Mouse (Mus musculus) hindbrain, embryonic 13.5 days (tissue): ENCODE data around the gene Ccnf. TPM values are rescaled to one million over a fixed set of nuclear protein-coding genes. Genes with fewer than 3 reads are reported as not detected.

ENCODE experiments used
- ATAC-seq: fragments of 200-750 bp; cut with Nextera tagmentation; 2 replicates; pipeline ENCODE4 v1.8.0; 2017; ENCODE audit warnings: moderate TSS enrichment; ENCODE audit not compliant: low FRiP score
- H3K27ac ChIP-seq: fragments of 300-500 bp; sonication (generic); 2 replicates; pipeline ENCODE4 v1.5.1; 2015; ENCODE audit warnings: inconsistent platforms, mild to moderate bottlenecking, moderate library complexity
- H3K27me3 ChIP-seq: fragments of 300-500 bp; sonication (generic); 2 replicates; pipeline ENCODE4 v1.6.1; 2015; ENCODE audit warnings: mild to moderate bottlenecking, inconsistent platforms
- H3K36me3 ChIP-seq: fragments of 300-500 bp; sonication (generic); 2 replicates; pipeline ENCODE4 v1.6.1; 2015; ENCODE audit warnings: mild to moderate bottlenecking, inconsistent platforms
- H3K4me1 ChIP-seq: fragments of 300-500 bp; sonication (generic); replicated peaks from 2 replicates; pipeline ENCODE4 v1.6.1; 2015; ENCODE audit warnings: inconsistent platforms
- H3K4me2 ChIP-seq: fragments of 300-500 bp; sonication (generic); 2 replicates; pipeline ENCODE4 v1.6.1; 2015; ENCODE audit warnings: inconsistent platforms, mild to moderate bottlenecking, moderate library complexity
- H3K4me3 ChIP-seq: fragments of 300-500 bp; sonication (generic); 2 replicates; pipeline ENCODE4 v1.5.1; 2015; ENCODE audit warnings: mild to moderate bottlenecking, inconsistent platforms
- H3K9ac ChIP-seq: fragments of 300-500 bp; sonication (generic); 2 replicates; pipeline ENCODE4 v1.6.1; 2015; ENCODE audit warnings: mild to moderate bottlenecking, inconsistent platforms
- H3K9me3 ChIP-seq: fragments of 300-500 bp; sonication (generic); 2 replicates; pipeline ENCODE4 v1.6.1; 2016; ENCODE audit warnings: inconsistent platforms
- WGBS: fragments of 180-500 bp; shearing (Covaris S2); methylation state at CpG from one replicate; pipeline ENCODE4 v1.1.7; 2015; 5-methylcytosine and 5-hydroxymethylcytosine counted together
- polyA plus RNA-seq: library from polyadenylated mRNA; unstranded; fragments of >200 nt; fragmentation: Nextera tagmentation; extraction: Ambion mirVana; gene quantifications from 2 replicates; pipeline ENCODE4 v1.2.1, GENCODE M21; 2015

The Ccnf gene
- 17.2 and 17.9 TPM in 2 replicates for polyA plus RNA-seq

GRCm38 (mm10) chr17:24251320-24252069, at the start of gene Ccnf:
Gene Ccnf, minus strand, starts transcription at chr17:24251484.
- Histone ChIP-seq H3K4me2 (peak within 1 kb of the TSS; percentile 80), H3K4me3 (peak within 1 kb of the TSS; percentile 75), H3K36me3 (peaks cover 7% of the 10 kb centered on the region), H3K27me3 (no peaks in the 10 kb centered on the region), H3K4me1 (peaks cover 14% of the 10 kb centered on the region), H3K9me3 (no peaks in the 10 kb centered on the region), H3K9ac (peak within 1 kb of the TSS; percentile 82), H3K27ac (peak within 1 kb of the TSS; percentile 79)
- WGBS, result under 1% methylated on average over 48 of the region's 48 CpGs
- peak; percentile 100 for ATAC-seq

- Histone ChIP-seq H3K27ac (no peak overlapping the region), H3K4me2 (no peak overlapping the region), H3K36me3 (no peaks in the 10 kb centered on the region), H3K9me3 (no peaks in the 10 kb centered on the region), H3K4me3 (no peak overlapping the region), H3K27me3 (no peaks in the 10 kb centered on the region), H3K4me1 (no peaks in the 10 kb centered on the region), H3K9ac (no peak overlapping the region)
- ATAC-seq, result no peak
- WGBS, result 86% methylated on average over 4 of the region's 4 CpGs
Observed at GRCm38 (mm10) chr17:24300651-24301050, 49.4 kb upstream of the Ccnf start.

GRCm38 (mm10) chr17:24289338-24289737, 38.1 kb upstream of the Ccnf start:
- 88% methylated on average over 5 of the region's 5 CpGs for WGBS
- Histone ChIP-seq H3K36me3 (no peaks in the 10 kb centered on the region), H3K9ac (no peak overlapping the region), H3K4me3 (no peak overlapping the region), H3K9me3 (no peaks in the 10 kb centered on the region), H3K27ac (no peak overlapping the region), H3K4me1 (no peaks in the 10 kb centered on the region), H3K27me3 (no peaks in the 10 kb centered on the region), H3K4me2 (no peak overlapping the region)
- ATAC-seq, result no peak

- no peaks in the 10 kb centered on the region for H3K36me3 ChIP-seq
- no peaks in the 10 kb centered on the region for H3K4me1 ChIP-seq
- no peak overlapping the region for H3K4me2 ChIP-seq
- ATAC-seq, result no peak
- no peak overlapping the region for H3K4me3 ChIP-seq
- WGBS, result 90% methylated on average over 9 of the region's 9 CpGs
- H3K9me3 ChIP-seq, result no peaks in the 10 kb centered on the region
- no peak overlapping the region for H3K9ac ChIP-seq
- H3K27ac ChIP-seq, result no peak overlapping the region
- H3K27me3 ChIP-seq, result no peaks in the 10 kb centered on the region
Observed at GRCm38 (mm10) chr17:24288477-24288876, 37.2 kb upstream of the Ccnf start.

GRCm38 (mm10) chr17:24285680-24286079, 34.4 kb upstream of the Ccnf start:
- H3K4me2 ChIP-seq, result no peak overlapping the region
- WGBS, result 79% methylated on average over 3 of the region's 3 CpGs
- H3K4me1 ChIP-seq, result no peaks in the 10 kb centered on the region
- no peaks in the 10 kb centered on the region for H3K36me3 ChIP-seq
- no peak overlapping the region for H3K4me3 ChIP-seq
- ATAC-seq, result no peak
- H3K9me3 ChIP-seq, result no peaks in the 10 kb centered on the region
- H3K27ac ChIP-seq, result no peak overlapping the region
- no peaks in the 10 kb centered on the region for H3K27me3 ChIP-seq
- no peak overlapping the region for H3K9ac ChIP-seq

- ATAC-seq, result no peak
- Histone ChIP-seq H3K9ac (no peak overlapping the region), H3K36me3 (no peaks in the 10 kb centered on the region), H3K9me3 (no peaks in the 10 kb centered on the region), H3K4me1 (no peaks in the 10 kb centered on the region), H3K4me2 (no peak overlapping the region), H3K27me3 (no peaks in the 10 kb centered on the region), H3K4me3 (no peak overlapping the region), H3K27ac (no peak overlapping the region)
- 79% methylated on average over 9 of the region's 9 CpGs for WGBS
Observed at GRCm38 (mm10) chr17:24283266-24283818, 32.1 kb upstream of the Ccnf start.

GRCm38 (mm10) chr17:24282637-24283036, 31.4 kb upstream of the Ccnf start:
- Histone ChIP-seq H3K4me1 (no peaks in the 10 kb centered on the region), H3K27me3 (no peaks in the 10 kb centered on the region), H3K27ac (no peak overlapping the region), H3K36me3 (no peaks in the 10 kb centered on the region), H3K9ac (no peak overlapping the region), H3K4me2 (no peak overlapping the region), H3K4me3 (no peak overlapping the region), H3K9me3 (no peaks in the 10 kb centered on the region)
- 76% methylated on average over 4 of the region's 4 CpGs for WGBS
- ATAC-seq, result no peak

- H3K36me3 ChIP-seq, result no peaks in the 10 kb centered on the region
- H3K4me2 ChIP-seq, result no peak overlapping the region
- H3K27ac ChIP-seq, result no peak overlapping the region
- no peaks in the 10 kb centered on the region for H3K9me3 ChIP-seq
- no peak overlapping the region for H3K9ac ChIP-seq
- no peak for ATAC-seq
- H3K4me1 ChIP-seq, result no peaks in the 10 kb centered on the region
- H3K4me3 ChIP-seq, result no peak overlapping the region
- WGBS, result 87% methylated on average over 4 of the region's 4 CpGs
- H3K27me3 ChIP-seq, result no peaks in the 10 kb centered on the region
Observed at GRCm38 (mm10) chr17:24279907-24280306, 28.6 kb upstream of the Ccnf start.

- WGBS, result 91% methylated on average over 1 of the region's 1 CpGs
- H3K27me3 ChIP-seq, result no peaks in the 10 kb centered on the region
- no peak for ATAC-seq
- H3K36me3 ChIP-seq, result no peaks in the 10 kb centered on the region
- no peaks in the 10 kb centered on the region for H3K9me3 ChIP-seq
- H3K4me1 ChIP-seq, result no peaks in the 10 kb centered on the region
- H3K27ac ChIP-seq, result no peak overlapping the region
- no peak overlapping the region for H3K4me2 ChIP-seq
- H3K4me3 ChIP-seq, result no peak overlapping the region
- H3K9ac ChIP-seq, result no peak overlapping the region
Observed at GRCm38 (mm10) chr17:24267133-24267532, 15.8 kb upstream of the Ccnf start.

- Histone ChIP-seq H3K4me3 (no peak overlapping the region), H3K27me3 (no peaks in the 10 kb centered on the region), H3K4me2 (no peak overlapping the region), H3K9me3 (no peaks in the 10 kb centered on the region), H3K36me3 (no peaks in the 10 kb centered on the region), H3K4me1 (no peaks in the 10 kb centered on the region), H3K27ac (no peak overlapping the region), H3K9ac (no peak overlapping the region)
- WGBS, result 87% methylated on average over 2 of the region's 2 CpGs
- ATAC-seq, result no peak
Observed at GRCm38 (mm10) chr17:24264766-24265165, 13.5 kb upstream of the Ccnf start.

- H3K9ac ChIP-seq, result no peak overlapping the region
- WGBS, result 79% methylated on average over 4 of the region's 4 CpGs
- H3K9me3 ChIP-seq, result no peaks in the 10 kb centered on the region
- no peak for ATAC-seq
- H3K4me2 ChIP-seq, result no peak overlapping the region
- H3K27ac ChIP-seq, result no peak overlapping the region
- H3K36me3 ChIP-seq, result no peaks in the 10 kb centered on the region
- H3K4me1 ChIP-seq, result no peaks in the 10 kb centered on the region
- no peak overlapping the region for H3K4me3 ChIP-seq
- no peaks in the 10 kb centered on the region for H3K27me3 ChIP-seq
Observed at GRCm38 (mm10) chr17:24260516-24260915, 9.2 kb upstream of the Ccnf start.

- H3K4me1 ChIP-seq, result no peaks in the 10 kb centered on the region
- no peaks in the 10 kb centered on the region for H3K27me3 ChIP-seq
- WGBS, result 83% methylated on average over 5 of the region's 5 CpGs
- H3K4me3 ChIP-seq, result no peak overlapping the region
- no peaks in the 10 kb centered on the region for H3K36me3 ChIP-seq
- no peak overlapping the region for H3K9ac ChIP-seq
- no peak overlapping the region for H3K27ac ChIP-seq
- H3K4me2 ChIP-seq, result no peak overlapping the region
- H3K9me3 ChIP-seq, result no peaks in the 10 kb centered on the region
- no peak for ATAC-seq
Observed at GRCm38 (mm10) chr17:24259702-24260101, 8.4 kb upstream of the Ccnf start.

- H3K9ac ChIP-seq, result no peak overlapping the region
- H3K27ac ChIP-seq, result no peak overlapping the region
- no peak overlapping the region for H3K4me2 ChIP-seq
- H3K4me3 ChIP-seq, result no peak overlapping the region
- ATAC-seq, result no peak
- WGBS, result 82% methylated on average over 4 of the region's 4 CpGs
- H3K9me3 ChIP-seq, result no peaks in the 10 kb centered on the region
- no peaks in the 10 kb centered on the region for H3K27me3 ChIP-seq
- no peaks in the 10 kb centered on the region for H3K4me1 ChIP-seq
- H3K36me3 ChIP-seq, result no peaks in the 10 kb centered on the region
Observed at GRCm38 (mm10) chr17:24258981-24259380, 7.7 kb upstream of the Ccnf start.
